Mouse (Mus musculus): ENCODE data around the gene Limk2.

- TF ChIP-seq POLR2A (IDR thresholded peaks at IDR 0.05; ENCODE audit: borderline replicate concordance, low read depth, low read length) (no peak), CTCF (IDR thresholded peaks at IDR 0.05; ENCODE audit: low read depth, low read length) (no peak)
Observed at GRCm38 (mm10) chr11:3390789-3391188, 18.2 kb downstream of the Limk2 start.
